Mouse (Mus musculus) heart, embryonic 16.5 days (tissue): ENCODE measurements at regions not wholly inside any gene's neighbourhood (a gene's known extent, or its start where the extent isn't known, plus 50 kb on each side); places are given as distances from the start of the nearest gene placed in this dataset.
A peak's percentile ranks its signal among the peaks of the same experiment; 100 is the strongest.

ENCODE experiments used
- ATAC-seq: fragments of 200-750 bp; cut with Nextera tagmentation; replicated peaks from 2 replicates; pipeline ENCODE4 v1.8.0; 2017; ENCODE audit warnings: moderate number of reproducible peaks; ENCODE audit not compliant: insufficient read depth, low FRiP score; ENCODE audit errors: extremely low read depth
- H3K27ac ChIP-seq: fragments of 300-500 bp; sonication (generic); 2 replicates; pipeline ENCODE4 v1.5.1; 2014; ENCODE audit warnings: mild to moderate bottlenecking, low read length, control low read depth, moderate library complexity
- H3K27me3 ChIP-seq: fragments of 300-500 bp; sonication (generic); 2 replicates; pipeline ENCODE4 v1.6.1; 2014; ENCODE audit warnings: low read length, mixed read lengths; ENCODE audit not compliant: control insufficient read depth, insufficient read depth
- H3K36me3 ChIP-seq: fragments of 300-500 bp; sonication (generic); 2 replicates; pipeline ENCODE4 v1.6.1; 2014; ENCODE audit not compliant: control insufficient read depth, insufficient read depth
- H3K4me1 ChIP-seq: fragments of 300-500 bp; sonication (generic); 2 replicates; pipeline ENCODE4 v1.6.1; 2014; ENCODE audit warnings: low read length, mixed read lengths; ENCODE audit not compliant: control insufficient read depth, insufficient read depth
- H3K4me2 ChIP-seq: fragments of 300-500 bp; sonication (generic); 2 replicates; pipeline ENCODE4 v1.6.1; 2014; ENCODE audit warnings: low read depth, mild to moderate bottlenecking, control low read depth, low read length
- H3K4me3 ChIP-seq: fragments of 300-500 bp; sonication (generic); 2 replicates; pipeline ENCODE4 v1.5.1; 2014; ENCODE audit warnings: mild to moderate bottlenecking, control low read depth, low read length
- H3K9ac ChIP-seq: fragments of 300-500 bp; sonication (generic); 2 replicates; pipeline ENCODE4 v1.6.1; 2014; ENCODE audit warnings: low read length, control low read depth
- H3K9me3 ChIP-seq: fragments of 300-500 bp; sonication (generic); replicated peaks from 2 replicates; pipeline ENCODE4 v1.6.1; 2016; ENCODE audit warnings: low read length; ENCODE audit not compliant: control insufficient read depth
- WGBS: fragments of 180-500 bp; shearing (Covaris S2); extraction: QIAGEN DNeasy Blood & Tissue Kit; methylation state at CpG from one replicate; pipeline ENCODE4 v1.1.7; 2014; 5-methylcytosine and 5-hydroxymethylcytosine counted together

- Histone ChIP-seq H3K9me3 (no peaks in the 10 kb centered on the region), H3K9ac (no peak overlapping the region), H3K4me1 (peaks cover 5% of the 10 kb centered on the region), H3K27ac (no peak overlapping the region), H3K4me2 (no peak overlapping the region), H3K36me3 (no peaks in the 10 kb centered on the region), H3K4me3 (no peak overlapping the region), H3K27me3 (no peaks in the 10 kb centered on the region)
- no peak for ATAC-seq
- 60% methylated on average over 7 of the region's 7 CpGs for WGBS
Observed at GRCm38 (mm10) chr12:29124079-29124668, 372.6 kb downstream of the Eipr1 start.

DNA sequence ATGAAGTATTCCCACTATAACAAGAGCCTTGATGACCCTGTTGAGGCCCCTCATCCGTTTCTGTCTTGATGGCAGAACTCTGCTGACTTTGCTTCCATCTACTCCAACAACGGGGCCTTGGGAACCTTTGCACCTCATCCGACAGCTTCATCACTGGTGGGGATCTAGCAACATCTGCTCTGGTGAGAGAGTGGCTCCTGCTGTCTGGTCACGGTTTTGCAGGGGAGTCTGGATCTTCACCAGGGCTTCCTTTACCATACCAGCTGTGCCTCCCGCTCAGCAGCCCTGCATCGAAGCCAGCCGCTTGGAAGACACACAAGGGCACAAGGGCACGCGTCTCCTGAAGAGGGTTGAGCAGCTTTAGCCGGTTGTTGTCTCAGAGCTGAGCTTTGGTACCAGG lies 377.2 kb downstream of the Eipr1 start:
- no peak overlapping the region for H3K4me3 ChIP-seq
- H3K36me3 ChIP-seq, result no peaks in the 10 kb centered on the region
- H3K4me1 ChIP-seq, result peaks cover 5% of the 10 kb centered on the region
- H3K27me3 ChIP-seq, result no peaks in the 10 kb centered on the region
- no peaks in the 10 kb centered on the region for H3K9me3 ChIP-seq
- no peak for ATAC-seq
- H3K4me2 ChIP-seq, result no peak overlapping the region
- H3K27ac ChIP-seq, result no peak overlapping the region
- H3K9ac ChIP-seq, result no peak overlapping the region
- WGBS, result 37% methylated on average over 10 of the region's 10 CpGs

- ATAC-seq, result no peak
- H3K4me3 ChIP-seq, result no peak overlapping the region
- 48% methylated on average over 4 of the region's 4 CpGs for WGBS
- no peak overlapping the region for H3K9ac ChIP-seq
- no peaks in the 10 kb centered on the region for H3K27me3 ChIP-seq
- H3K4me2 ChIP-seq, result no peak overlapping the region
- no peak overlapping the region for H3K27ac ChIP-seq
- H3K4me1 ChIP-seq, result peaks cover 5% of the 10 kb centered on the region
- H3K9me3 ChIP-seq, result no peaks in the 10 kb centered on the region
- H3K36me3 ChIP-seq, result no peaks in the 10 kb centered on the region
Observed at GRCm38 (mm10) chr12:29129331-29129730, 377.7 kb downstream of the Eipr1 start.

- Histone ChIP-seq H3K9ac (no peak overlapping the region), H3K4me3 (no peak overlapping the region), H3K4me2 (no peak overlapping the region), H3K9me3 (no peaks in the 10 kb centered on the region), H3K27ac (no peak overlapping the region), H3K4me1 (peaks cover 18% of the 10 kb centered on the region), H3K36me3 (no peaks in the 10 kb centered on the region), H3K27me3 (no peaks in the 10 kb centered on the region)
- WGBS, result 79% methylated on average over 2 of the region's 2 CpGs
- ATAC-seq, result no peak
Observed at GRCm38 (mm10) chr12:29134326-29134725, 382.7 kb downstream of the Eipr1 start.

DNA sequence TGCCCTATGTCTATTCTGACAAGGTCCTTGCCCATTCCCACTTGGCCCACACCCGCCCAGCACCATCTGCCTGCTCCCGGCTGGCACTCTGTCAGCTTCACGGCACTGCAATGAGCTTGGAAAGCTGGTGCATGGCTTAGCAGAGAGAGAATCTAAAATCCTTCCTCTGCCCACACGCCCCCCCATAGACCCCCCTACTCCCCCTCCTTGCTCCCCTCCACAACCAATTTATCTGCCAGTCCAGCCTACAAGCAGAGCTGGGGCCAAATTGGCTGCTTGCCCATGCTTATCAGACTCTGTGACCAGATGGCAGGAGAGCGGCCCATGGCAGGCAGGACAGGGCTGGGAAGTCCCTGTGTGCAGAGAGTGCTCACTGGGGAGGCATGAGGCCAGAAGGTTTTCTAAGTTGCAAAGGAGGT lies 385.3 kb downstream of the Eipr1 start:
- H3K9ac ChIP-seq, result no peak overlapping the region
- no peaks in the 10 kb centered on the region for H3K36me3 ChIP-seq
- H3K4me1 ChIP-seq, result peaks cover 21% of the 10 kb centered on the region
- peak; percentile 90 for ATAC-seq
- no peak overlapping the region for H3K4me3 ChIP-seq
- H3K27ac ChIP-seq, result peak overlapping the region; percentile 44; the same call in 1 of the 2 replicates
- WGBS, result 25% methylated on average over 5 of the region's 5 CpGs
- no peaks in the 10 kb centered on the region for H3K9me3 ChIP-seq
- no peak overlapping the region for H3K4me2 ChIP-seq
- no peaks in the 10 kb centered on the region for H3K27me3 ChIP-seq

- H3K27me3 ChIP-seq, result no peaks in the 10 kb centered on the region
- 0 out of 2 replicates have a peak, but pooled peaks have one; percentile 11 for ATAC-seq
- peaks cover 21% of the 10 kb centered on the region for H3K4me1 ChIP-seq
- H3K9me3 ChIP-seq, result no peaks in the 10 kb centered on the region
- no peaks in the 10 kb centered on the region for H3K36me3 ChIP-seq
- no peak overlapping the region for H3K4me2 ChIP-seq
- no peak overlapping the region for H3K4me3 ChIP-seq
- H3K27ac ChIP-seq, result peak overlapping the region; percentile 6; the same call in 1 of the 2 replicates
- no peak overlapping the region for H3K9ac ChIP-seq
- 62% methylated on average over 8 of the region's 8 CpGs for WGBS
Observed at GRCm38 (mm10) chr12:29137455-29137854, 385.9 kb downstream of the Eipr1 start.

GRCm38 (mm10) chr12:29140576-29140975 lies 387.6 kb upstream of the Myt1l start:
- Histone ChIP-seq H3K27me3 (no peaks in the 10 kb centered on the region), H3K9ac (no peak overlapping the region), H3K36me3 (no peaks in the 10 kb centered on the region), H3K4me3 (no peak overlapping the region), H3K27ac (no peak overlapping the region), H3K4me1 (peaks cover 21% of the 10 kb centered on the region), H3K9me3 (no peaks in the 10 kb centered on the region), H3K4me2 (no peak overlapping the region)
- no peak for ATAC-seq
- 18% methylated on average over 3 of the region's 3 CpGs for WGBS

DNA sequence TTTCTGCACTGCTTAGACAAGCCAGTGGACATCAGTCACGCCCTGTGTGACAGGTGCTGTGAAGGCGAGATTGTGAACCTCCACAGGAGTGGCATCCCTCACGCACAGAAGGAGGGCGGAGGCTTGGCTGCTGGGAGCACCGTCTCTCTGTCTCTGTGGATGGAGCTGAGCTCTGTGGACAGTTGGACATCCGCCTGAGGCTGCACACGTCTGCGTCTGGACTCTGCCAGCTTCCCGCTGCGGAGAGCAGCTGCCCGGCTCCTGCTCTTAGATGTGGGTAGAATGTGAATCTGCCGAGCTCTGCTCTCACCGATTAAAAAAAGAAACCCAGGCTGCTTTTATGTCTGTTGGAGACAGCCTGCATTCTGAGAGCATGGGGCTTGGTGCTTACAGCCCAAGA lies 387.1 kb upstream of the Myt1l start:
- H3K27ac ChIP-seq, result no peak overlapping the region
- no peak for ATAC-seq
- peaks cover 19% of the 10 kb centered on the region for H3K4me1 ChIP-seq
- H3K4me2 ChIP-seq, result no peak overlapping the region
- no peaks in the 10 kb centered on the region for H3K36me3 ChIP-seq
- H3K9me3 ChIP-seq, result no peaks in the 10 kb centered on the region
- WGBS, result 30% methylated on average over 13 of the region's 13 CpGs
- no peak overlapping the region for H3K4me3 ChIP-seq
- H3K27me3 ChIP-seq, result no peaks in the 10 kb centered on the region
- no peak overlapping the region for H3K9ac ChIP-seq

DNA sequence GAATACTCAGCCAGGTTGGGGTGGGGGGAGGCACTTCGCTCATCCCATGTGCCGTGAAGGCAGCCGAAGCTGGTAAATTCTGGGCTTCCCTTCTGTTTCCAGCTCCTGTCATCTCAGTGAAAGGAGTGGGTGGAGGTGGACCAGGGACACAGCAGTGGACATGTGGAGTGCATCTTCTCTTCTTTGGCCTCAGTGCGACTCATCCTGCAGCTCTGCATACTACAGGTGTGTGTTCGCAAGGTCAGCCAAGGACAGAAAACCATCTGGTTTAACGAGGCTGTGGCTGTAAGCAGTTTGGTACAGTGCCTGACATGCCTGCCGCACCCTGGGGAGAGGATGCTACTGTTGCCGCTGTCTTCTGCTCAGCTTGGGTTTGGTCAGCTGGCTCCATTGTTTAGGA lies 386.3 kb upstream of the Myt1l start:
- no peak overlapping the region for H3K27ac ChIP-seq
- 85% methylated on average over 8 of the region's 8 CpGs for WGBS
- no peak for ATAC-seq

More for the DNA sequence above, 386.3 kb upstream of the Myt1l start:
- Histone ChIP-seq H3K4me3 (no peak overlapping the region), H3K4me2 (no peak overlapping the region), H3K9me3 (no peaks in the 10 kb centered on the region), H3K27me3 (no peaks in the 10 kb centered on the region), H3K36me3 (no peaks in the 10 kb centered on the region), H3K9ac (no peak overlapping the region), H3K4me1 (peaks cover 13% of the 10 kb centered on the region)
